Mouse (Mus musculus): Measurements from ENCODE around the gene Il1rapl1.

Il1rapl1 gene

GRCm38 (mm10) chrX:87600914-87601313 lies 514.5 kb downstream of the Il1rapl1 start:
- no peak for DNase-seq (ENCODE audit: low spot score)

GRCm38 (mm10) chrX:87507997-87508396 lies 607.4 kb downstream of the Il1rapl1 start:
- no peak for DNase-seq (ENCODE audit: low spot score)

- DNase-seq (ENCODE audit: low spot score) = no peak
Measured at GRCm38 (mm10) chrX:87502604-87503003, 612.8 kb downstream of the Il1rapl1 start.

GRCm38 (mm10) chrX:87483416-87483815 lies 632.0 kb downstream of the Il1rapl1 start:
- DNase-seq (ENCODE audit: low spot score) = no peak

DNA sequence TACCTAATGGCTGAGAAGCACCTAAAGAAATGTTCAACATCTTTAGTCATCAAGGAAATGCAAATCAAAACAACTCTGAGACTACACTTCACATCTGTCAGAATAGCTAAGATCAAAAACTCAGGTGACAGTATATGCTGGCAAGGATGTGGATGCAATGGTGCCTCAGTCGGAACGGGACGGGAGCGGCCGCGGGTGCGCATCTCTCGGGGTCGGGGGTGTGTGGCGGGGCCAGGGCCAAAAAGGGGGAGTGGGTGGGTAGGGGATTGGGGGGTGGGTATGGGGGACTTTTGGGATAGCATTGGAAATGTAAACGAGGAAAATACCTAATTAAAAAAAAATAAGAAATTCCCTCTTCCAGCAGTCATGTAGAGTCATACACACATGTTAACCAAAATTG lies 877.3 kb downstream of the Il1rapl1 start:
- peak; percentile 78 for DNase-seq (ENCODE audit: low spot score)

DNA sequence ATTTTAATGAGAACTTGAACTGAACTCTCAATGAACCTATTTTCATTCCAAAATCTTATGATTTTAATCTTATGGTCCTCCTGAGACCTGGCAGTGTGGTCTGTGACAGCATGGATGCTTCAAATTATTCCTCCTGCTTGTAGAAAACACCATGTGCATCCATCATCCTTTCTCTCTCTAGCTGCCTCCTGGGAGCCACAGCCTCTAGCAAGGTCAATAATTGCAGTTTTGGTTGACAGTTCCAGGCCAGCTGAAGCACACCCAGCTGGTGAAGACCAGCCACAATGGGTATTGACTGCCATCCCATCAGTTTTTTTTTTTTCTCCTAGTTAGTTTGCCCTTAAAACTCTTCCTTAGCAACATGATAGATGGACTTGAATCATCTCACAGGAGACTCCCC lies 890.2 kb downstream of the Il1rapl1 start:
- no peak for DNase-seq (ENCODE audit: low spot score)

GRCm38 (mm10) chrX:87002296-87002695 lies 1113.1 kb downstream of the Il1rapl1 start:
- DNase-seq (ENCODE audit: low spot score) = no peak

- no peak for DNase-seq (ENCODE audit: low spot score)
Measured at GRCm38 (mm10) chrX:86955126-86955525, 1160.3 kb downstream of the Il1rapl1 start.

- DNase-seq (ENCODE audit: low spot score) = no peak
Measured at GRCm38 (mm10) chrX:86954614-86955013, 1160.8 kb downstream of the Il1rapl1 start.

DNA sequence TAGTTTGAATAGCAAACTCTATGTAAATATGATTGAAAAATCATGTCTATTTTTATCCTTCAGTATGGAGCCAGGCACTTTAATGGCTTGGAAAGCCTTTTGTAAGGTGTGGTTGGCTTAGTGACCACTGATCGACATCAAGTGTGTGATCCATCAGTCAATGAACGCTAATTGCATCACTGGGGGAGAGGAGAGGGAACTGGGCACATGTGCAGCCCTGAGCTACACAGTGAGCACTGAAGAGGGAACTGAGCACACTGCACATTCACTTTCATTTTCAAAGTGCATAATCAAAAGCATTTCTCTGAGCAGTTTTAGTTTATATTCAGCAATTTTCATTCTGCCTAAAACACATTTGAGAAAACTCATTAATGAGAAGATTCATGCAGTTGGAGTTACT lies 1164.5 kb downstream of the Il1rapl1 start:
- no peak for DNase-seq (ENCODE audit: low spot score)

DNA sequence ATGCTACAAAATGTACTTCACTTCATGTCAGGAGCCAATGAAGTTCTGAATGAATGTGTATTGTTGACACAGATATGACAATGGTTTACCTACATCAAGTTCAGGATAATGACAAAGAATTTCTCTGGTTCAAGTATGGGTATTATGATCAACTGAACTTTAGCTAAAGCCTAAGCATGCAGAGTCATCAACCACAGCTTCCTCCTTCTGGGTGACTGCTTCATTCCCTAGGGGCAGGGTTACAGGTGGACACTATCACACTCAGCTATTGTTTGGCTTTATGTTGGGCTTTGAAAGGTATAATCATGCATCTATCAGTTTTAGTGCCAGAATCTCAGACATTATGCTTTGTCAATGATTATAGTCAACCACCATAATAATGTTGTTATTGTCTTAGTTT lies 1166.3 kb downstream of the Il1rapl1 start:
- DNase-seq (ENCODE audit: low spot score) = no peak

GRCm38 (mm10) chrX:86854835-86855234 lies 1260.6 kb downstream of the Il1rapl1 start:
- no peak for DNase-seq (ENCODE audit: low spot score)

DNA sequence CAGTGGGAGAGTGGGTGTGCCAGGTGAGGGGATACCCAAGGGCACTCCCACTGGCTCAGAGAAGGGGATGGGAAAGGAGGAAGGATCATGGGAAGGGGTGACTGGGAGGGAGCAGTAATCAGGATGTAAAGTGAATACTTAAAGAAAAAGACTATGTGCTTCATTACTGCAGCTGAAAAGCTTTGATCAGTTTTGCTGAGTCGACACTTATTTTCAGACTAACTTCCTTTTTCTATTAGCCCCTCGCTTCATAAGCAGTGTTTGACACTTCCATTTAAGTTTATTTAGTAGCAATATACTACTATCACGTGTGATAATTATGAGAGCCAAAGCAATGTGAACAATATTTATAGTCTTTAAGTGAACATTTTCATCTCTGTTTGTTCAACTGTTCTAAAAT lies 1307.2 kb downstream of the Il1rapl1 start:
- DNase-seq (ENCODE audit: low spot score) = no peak

DNA sequence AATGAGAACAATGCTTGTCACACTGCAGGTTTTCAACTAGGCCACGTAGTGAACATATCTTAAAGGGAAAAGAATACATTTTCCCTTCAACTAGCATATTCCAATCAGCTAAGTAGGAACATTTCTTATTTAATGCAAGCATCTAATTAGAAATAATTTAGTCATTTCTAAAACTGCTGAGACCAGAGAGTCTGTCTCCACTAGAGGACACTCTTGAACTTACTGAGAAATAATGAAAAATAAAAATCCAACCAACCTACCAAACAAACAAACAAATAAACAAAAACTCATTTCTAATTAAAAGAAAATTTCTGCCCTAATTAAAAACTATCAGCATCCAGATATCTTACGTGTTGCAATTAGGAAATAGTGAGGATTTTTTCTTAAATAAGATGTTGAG lies 1312.7 kb downstream of the Il1rapl1 start:
- DNase-seq (ENCODE audit: low spot score) = no peak

DNA sequence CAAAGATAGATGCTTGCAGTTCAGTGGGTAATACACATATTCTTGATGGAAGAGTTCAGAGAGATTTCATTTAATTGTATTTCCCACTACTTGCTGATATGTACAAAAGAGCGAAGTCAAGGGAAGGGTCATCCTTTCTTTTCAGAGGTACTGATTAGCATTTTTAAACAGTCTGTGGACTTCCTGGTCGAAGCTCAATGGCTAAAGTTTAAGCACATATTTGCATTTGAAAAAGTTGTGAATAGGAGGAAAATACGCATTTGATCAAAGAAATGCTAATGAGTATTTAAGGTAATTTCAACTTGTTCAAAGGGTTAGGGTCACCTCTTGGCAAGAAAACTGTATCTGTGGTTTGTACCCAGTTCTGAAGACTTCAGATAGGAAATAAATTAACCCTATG lies 1386.6 kb downstream of the Il1rapl1 start:
- no peak for DNase-seq (ENCODE audit: low spot score)
